Mouse (Mus musculus) spleen, postnatal 10 days (tissue): Measurements from ENCODE around the gene Ubap1.

Experiments
- DNase-seq, 2 experiments: peaks; one replicate each; pipeline ENCODE4 v3.0.0; 2021 to 2022; ENCODE audit warnings: low spot score in 2 of 2

Ubap1 gene

DNA sequence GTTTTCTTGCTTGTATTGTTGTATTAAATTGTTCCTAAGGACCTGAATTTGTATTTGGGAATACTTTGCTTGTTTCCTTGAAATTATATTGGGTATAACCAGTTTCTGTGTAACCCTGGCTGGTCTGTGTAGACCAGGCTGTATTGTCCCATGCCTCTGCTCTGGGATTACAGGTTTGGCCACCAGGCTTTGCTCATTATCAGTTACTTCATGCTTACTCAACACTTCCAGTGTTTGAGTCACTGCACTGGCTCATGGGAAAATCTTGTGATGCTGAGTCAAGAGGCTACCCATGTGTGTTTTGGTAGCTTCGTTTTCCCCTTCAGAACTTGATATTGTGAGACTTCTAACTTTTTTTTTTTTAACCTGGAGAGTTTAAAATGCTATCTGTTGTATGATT, 4.5 kb downstream of the Ubap1 start:
- no peak for DNase-seq

DNA sequence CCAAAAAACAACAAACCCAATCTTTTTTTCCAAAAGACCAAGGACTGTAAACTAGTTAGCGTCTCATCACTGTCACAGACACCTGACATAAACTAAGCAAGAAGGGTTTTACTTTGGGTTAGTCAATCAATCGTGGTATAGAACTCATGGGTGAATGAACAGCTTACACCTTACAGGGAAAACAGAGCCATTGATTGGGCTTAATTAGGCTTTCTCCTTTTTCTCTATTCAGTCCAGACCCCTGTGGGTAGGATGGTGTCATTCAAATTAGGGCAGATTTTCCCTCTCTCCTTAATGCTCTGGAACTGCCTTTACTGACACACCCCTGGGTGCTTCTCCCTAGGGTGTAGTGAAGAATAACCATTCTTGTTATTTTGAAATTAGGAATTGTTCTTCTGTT, 8.4 kb downstream of the Ubap1 start:
- DNase-seq: no peak

DNA sequence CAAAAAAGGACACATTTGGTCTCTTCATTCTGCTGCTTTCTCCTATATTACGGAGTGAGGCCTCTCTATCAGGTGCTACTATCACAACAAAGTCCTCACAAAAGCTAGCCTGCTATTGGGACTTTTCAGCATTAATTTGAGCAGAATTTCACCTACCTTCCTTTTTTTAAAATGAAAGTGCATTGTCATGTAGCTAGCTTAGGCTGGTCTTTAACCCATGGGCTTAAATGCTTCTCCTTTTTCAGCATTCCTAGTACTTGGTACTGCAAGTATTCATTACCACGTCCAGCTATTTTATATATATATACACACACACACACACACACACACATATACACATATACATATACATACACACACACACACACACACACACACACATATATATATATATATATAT, 9.9 kb downstream of the Ubap1 start:
- no peak for DNase-seq

DNA sequence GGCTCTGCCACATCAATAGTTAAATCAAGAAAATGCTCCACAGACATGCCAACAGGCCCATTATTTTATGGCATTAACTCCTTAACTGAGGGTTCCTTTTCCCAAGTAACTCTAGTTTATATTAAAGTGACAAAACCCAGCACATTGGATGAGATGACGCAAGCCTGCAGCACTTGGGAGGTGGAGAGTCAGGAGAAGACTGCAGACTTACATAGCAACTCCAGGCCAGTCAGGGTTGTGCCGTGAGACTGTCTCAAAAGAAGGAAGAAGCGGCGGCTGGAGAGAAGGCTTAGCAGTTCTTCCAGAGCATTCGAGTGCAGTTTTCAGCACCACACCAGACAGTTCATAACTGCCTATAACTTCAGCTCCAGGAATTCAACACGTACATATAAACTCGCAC, 10.6 kb downstream of the Ubap1 start:
- no peak for DNase-seq

DNA sequence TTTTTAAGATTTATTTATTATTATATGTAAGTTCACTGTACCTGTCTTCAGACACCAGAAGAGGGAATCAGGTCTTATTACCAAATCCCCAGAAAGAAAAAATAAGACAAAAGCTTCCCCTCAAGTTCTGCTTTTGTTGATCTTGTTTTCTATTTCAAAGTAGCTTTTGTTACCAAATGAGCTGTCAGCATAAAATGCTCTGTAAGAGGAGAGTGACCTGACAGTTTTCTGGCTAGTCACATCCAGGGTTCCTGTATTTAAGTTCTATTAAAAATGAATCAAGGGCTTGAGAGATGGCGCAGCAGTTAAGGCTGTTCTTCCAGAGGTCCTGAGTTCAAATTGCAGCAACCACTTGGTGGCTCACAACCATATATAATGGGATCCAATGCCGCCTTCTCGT, 12.3 kb downstream of the Ubap1 start:
- DNase-seq: no peak

DNA sequence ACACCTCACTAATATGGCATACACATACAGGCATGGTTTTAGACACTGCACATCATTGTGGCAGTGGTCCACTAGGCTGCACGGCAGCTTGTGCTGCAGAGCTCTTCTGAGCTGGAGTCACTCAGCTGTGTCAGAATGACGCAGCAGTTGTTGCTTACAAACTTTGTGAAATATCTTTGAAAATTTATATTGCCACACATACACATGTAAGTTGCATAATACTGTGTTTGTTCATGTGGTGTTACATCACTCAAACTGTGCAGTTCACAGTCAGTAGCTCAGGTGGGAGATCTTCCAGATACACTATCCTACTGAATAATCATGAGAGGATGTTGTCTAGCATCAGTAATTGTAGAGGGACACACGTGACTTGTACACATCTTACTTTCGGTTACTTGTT, 19.4 kb downstream of the Ubap1 start:
- DNase-seq: no peak

DNA sequence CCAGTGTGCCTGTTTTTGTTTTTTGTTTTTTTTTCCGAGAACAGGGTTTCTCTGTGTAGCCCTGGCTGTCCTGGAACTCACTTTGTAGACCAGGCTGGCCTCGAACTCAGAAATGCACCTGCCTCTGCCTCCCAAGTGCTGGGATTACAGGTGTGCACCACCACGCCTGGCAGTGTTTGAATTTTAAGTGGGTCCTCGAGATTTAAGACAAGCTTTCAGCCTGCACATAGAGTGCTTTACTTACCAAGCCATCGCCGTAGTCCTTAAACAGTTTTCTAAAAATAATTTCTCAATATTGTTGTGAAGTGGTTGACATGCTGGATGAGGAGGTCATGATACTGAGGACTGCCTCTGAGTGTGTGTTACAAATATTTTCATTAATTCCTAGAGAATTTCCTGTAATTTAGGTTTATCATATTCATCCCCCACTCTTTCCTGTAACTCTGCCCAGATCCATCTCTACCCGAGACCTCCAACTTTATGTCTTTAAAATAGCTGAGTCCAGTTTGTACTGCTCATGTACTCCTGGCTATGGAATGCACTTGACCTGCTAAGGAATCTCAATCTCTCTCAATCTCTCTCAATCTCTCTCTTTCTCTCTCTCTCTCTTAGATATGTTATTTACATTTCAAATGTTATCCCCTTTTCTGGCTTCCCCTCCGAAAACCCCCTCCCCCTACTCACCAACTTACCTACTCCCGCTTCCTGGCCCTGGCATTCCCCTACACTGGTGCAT, 21.1 kb downstream of the Ubap1 start:
- DNase-seq: no peak

DNA sequence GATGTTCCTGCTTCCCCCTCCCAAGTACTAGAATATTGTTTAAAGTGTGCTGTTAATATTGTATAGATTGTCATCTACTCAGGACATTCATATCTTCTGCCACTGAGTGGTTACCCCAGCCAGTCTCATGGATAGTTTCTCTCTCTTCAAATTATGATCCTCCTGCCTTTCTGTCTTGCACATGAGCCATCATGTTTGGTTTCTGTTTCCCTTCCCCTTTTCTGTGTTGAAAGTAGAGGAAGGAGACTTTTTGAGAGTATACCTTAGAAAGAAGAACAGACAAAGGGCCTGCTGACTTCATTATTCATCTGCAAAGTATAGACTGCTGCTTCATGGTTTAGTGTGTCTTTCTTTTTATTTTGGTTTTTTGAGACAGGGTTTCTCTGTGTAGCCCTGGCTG, 28.8 kb downstream of the Ubap1 start:
- no peak for DNase-seq

DNA sequence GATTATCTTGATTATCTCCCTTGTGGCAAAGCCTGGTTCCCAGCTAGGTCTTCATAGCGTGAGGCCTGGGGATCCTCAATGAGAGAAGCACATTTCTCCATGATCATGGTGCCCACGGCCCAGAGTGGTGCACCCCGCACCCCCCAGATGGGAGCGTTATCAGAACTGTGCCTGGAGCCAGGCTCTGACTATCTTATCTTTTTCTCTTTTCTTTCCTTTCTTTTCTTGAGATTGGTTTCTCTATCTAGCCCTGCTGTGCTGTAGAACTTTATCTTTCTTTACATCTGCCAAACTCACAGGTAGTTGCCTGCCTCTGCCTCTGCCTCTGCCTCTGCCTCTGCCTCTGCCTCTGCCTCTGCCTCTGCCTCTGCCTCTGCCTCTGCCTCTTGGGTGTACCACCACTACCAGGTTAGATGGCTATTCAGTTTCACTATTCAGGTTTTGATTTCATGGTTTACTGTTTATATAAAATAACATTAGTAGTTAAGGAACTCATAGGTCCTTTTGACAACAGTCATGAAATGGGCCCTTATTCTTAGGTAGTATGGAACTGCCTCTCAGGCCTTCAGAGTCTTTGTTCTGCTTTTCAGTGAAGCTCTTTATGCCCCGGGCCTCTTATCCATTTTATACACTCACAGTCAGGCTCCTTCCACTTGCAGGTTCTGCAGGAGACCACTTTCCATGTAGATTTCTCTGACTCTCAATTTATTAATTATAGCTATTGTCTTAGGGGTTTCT, 32.6 kb downstream of the Ubap1 start:
- no peak for DNase-seq

DNA sequence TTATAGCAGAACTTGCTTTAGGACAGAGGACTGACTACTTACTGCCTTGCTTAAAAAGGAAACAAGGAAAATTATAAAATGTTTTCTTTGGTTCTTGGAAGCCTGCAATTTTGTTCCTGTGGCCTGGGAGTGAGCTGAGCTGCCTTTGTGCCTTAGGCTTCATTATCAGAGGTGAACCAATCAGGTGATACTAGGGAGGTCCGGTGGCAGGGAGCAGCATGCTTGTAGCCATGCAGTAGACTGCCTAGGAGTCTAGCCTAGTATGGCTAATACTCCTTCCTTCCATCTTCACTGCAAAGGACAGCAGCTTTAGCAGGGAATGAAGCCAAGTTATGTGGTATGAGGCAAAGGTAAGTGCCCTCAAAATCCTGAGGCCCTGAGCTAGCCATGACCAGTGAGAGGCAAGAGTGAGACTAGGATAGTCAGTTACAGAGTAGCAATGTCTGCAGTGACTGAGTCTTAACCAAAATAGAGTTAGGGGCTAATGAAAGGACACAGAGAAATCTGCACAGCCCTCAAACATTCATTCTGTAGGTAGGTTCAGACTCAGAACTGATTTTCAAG, 37.7 kb downstream of the Ubap1 start:
- DNase-seq: no peak

DNA sequence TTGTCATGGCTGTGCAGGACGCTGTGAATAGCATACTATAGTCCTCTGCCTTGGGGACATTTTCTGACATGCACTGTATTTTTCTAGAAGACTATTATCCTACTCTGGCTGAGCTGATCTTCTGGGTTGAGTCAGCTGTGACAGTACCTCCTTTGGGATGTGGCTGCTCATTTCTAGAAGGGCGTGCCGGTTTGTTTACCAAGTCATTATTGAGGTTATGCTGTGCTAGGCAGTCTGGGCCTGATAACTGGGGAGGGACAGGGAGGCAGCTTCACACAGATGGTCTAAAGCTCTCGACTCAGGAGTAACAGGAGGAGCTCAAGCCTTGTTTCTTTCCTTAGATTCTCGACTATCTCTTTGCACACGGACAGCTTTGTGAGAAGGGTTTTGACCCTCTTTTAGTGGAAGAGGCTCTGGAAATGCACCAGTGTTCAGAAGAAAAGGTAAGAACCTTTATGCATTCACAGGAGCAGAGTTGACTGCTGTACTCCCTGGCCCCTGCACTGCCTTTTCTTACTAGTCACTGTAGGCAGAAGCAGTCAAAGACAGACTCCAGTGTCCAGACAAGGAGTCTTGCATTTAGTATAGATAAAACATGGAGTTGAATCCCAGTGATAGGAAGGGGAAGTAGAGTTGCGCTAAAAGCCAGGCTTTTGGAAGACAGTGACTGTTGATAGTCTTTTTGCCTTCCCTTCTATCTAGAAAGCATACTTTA, 39.1 kb downstream of the Ubap1 start:
- peak; percentile 42 to 71 for DNase-seq

DNA sequence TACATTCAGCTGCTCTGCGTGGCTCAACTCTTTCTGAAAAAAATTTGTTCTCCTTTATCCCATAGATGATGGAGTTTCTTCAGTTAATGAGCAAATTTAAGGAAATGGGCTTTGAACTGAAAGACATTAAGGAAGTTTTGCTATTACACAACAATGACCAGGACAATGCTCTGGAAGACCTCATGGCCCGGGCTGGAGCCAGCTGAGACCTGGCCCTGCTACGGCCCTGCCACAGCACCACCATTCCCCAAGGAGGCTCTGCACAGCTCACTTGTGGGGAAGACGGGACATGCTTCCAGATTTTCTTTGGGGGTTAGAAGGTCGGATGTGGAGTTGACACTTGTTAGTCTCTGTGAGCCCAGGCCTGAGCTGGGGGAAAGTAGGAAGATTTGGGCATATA, 39.8 kb downstream of the Ubap1 start:
- no peak for DNase-seq

DNA sequence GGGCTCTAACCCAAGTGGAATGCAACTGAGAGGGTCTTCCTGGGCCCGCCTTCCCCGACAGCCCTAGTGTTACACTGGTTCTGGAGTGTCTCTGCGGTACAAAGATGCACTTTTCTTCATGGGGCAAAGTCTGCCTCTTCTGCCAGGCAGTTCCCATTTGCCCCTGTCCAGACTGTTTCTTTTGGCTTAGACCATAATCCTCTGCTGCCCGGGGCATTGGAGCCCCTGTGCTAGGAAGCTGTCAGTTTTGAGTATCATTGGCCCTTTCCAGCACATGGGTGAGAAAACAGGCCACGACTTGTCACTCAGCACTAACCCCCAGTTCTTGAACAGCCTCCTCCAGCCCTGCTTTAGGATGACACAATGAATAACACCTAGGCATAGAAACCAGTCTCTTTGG, 40.4 kb downstream of the Ubap1 start:
- DNase-seq: peak in 1 of 2 experiments; percentile 33

DNA sequence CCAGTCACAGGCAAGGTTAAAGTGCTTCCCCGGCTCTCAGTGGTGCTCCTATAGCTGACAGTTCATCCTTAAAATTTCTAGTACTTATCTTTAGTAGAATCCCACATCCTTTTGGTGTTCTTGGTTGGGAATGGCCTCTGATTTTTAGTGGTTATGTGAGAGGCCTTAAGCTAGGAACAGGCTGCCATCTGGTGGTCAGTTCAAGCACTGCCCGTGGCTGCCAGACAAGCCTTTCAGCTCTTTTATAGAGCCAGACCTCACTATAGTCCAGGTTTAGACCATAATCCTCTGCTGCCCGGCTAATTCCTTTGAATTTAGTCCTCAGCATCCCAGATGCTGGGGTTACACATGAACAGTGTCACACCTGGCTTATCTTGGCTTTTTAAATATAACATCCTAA, 41.3 kb downstream of the Ubap1 start:
- peak; percentile 77 to 89 for DNase-seq

DNA sequence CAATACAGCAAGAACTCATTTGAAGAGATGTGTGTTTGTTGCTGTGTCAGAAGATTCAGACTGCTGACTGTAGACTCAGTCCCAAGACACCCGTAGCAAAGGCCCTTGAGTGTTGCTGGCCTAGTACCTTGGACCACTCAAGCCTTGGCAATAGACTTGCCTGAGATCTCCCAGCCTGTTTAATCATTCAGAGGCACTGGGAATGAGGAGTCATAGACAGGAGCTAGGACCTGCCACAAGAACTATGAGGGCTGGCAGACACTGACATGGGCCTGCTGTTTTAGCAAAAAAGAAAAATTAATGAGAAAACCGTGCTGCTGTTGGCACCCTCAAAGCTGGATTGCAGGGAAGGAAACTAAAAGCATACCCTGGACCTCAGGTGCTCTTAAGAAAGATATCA, 42.2 kb downstream of the Ubap1 start:
- no peak for DNase-seq

DNA sequence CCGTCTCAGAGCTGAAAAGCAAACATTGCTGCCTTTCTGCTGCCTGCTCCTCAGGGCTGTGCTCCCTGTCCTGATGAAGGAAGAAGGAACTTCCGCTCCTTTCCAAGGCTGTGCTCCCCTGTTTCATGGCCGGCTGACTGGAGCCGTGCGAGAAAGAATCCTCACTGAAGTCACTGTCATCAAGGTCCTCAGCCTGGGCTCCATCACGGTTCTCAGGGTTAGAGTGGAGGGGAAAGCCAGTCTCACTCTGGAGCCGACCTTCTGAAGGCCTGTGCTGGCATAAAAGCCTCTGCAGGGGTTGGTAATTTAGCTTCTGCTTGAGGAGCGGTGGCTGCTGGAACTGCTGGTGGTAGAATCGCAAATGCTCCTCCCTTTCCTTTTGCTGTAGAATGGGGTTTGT, 45.9 kb downstream of the Ubap1 start:
- DNase-seq: no peak

DNA sequence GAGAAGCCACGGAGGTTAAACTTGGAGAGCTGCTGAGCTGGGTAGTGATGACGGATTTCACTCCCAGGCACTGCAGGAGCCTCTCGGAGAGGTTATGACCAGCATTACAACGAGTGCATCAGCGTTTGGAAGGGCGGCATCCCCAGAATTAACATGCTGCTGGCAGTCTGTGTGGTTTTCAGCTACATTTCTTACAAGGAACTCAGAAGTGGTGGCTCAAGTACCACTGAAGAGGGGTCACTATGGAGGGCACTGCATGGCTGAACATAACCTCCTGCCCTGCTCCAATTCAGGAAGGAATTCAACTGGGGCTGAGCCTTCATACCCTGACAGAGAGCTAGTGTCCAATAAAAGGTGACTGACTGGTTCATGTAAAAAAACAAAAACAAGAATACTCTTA, 49.6 kb downstream of the Ubap1 start:
- DNase-seq: no peak

DNA sequence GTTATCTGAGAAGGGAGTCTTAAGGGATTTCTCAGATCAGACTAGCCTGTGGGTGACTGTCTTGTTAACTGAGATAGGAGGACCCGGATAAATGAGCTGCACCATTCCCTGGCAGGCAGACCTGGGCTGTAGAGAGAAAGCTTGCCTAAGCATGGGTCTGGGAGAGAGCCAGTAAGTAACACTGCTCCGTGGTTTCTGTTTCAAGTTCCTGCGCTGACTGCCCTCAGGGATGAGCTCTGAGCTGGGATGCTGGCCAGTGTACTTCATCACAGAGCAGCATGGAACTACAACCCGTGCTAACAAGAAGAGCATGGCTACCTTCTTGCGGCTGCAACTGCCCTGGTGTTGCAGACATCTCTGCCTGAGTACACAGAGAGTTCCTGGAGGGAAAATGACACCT, 51.1 kb downstream of the Ubap1 start:
- DNase-seq: no peak

DNA sequence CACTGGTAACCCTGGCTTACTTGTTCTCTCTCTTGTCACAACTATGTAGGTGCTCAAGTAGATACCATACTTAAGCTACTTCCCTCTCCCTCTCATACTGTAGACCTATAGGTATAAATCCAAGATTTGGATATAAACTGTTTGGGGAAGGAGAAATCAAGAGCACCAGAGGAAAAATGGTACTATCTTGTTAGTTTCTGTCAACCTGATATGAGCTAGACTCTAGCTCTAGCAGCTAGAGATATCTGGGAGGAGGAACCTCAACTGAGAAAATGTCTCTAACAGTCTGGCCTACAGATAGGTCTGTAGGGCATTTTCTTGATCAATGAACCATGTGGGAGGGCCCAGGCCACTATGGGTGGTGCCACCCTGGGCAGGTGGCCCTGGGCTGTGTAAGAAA, 52.4 kb downstream of the Ubap1 start:
- DNase-seq: no peak

DNA sequence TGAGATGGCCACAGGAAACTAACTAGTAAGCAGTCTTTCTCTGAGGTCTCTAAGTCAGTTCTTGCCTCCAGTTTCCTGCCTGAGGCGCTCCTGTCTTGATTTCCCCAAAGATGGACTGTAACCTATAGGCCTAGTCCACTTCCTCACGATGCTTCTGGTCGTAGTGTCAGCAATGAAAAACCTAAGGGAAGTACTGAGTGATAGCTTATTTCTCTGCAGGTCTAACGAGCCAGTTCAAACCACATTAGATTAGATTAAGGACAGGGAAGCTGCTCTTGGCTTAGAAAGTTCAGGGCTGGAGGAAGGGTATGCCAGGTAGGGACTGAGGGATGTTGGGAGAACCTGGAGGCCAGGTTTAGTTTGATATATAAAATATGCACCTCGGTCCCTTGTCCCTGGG, 52.8 kb downstream of the Ubap1 start:
- no peak for DNase-seq

DNA sequence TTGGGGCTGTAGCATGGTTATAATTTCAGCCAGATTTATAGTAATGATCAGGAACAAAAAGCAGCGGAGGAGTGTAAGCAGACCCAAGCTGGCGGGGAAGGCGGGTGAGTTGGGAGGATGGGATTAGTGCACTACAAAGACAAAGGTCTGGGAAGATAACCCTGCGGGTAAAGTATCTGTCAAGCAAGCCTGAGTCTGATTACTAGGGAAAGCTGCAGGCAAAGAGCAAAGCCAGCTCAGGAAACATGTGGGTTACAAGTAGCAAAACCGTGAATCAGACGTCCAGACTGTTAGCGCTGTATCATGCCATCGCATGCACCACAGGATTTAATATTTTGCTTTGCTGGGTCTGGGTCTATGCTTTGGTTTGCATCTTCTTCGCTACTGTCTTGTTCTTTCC, 57.8 kb downstream of the Ubap1 start:
- no peak for DNase-seq

DNA sequence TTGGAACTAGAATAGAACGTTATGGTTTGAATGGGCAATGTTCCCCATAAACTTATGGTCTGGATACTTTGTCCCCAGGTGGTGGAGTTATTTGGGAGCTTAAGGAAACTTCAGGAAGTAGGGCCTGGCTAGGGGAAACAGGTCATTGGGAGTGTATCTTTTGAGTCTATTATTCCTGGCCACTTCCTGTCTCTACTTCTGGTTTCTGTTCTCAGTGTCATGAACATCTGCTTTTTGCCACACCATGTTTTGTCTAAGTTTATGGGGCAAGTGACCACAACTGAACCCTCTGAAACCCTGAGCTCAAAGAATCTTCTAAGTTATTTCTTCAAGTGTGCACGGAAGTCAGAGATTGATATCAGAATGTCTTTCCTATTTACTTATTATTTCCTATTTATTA, 58.6 kb downstream of the Ubap1 start:
- DNase-seq: no peak

DNA sequence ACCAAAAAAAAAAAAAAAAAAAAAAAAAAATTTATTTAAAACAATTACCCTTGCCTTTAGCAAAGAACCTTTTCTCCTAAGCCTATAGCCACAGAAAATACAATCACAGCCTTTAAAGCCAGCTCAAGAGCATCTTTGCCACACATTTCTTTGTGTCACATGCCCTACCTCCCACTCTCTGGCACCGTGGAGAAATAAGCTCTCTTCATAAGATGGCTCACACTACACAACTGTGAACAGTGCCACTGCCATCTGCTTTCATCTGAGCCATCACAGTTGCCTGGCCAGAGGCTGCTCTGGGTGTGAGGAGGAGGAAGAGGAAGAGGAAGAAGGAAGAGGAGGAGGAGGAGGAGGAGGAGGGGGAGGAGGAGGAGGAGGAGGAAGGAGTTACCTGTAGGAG, 60.5 kb downstream of the Ubap1 start:
- no peak for DNase-seq
